Mouse (Mus musculus): ENCODE measurements around the gene Crkl.

DNA sequence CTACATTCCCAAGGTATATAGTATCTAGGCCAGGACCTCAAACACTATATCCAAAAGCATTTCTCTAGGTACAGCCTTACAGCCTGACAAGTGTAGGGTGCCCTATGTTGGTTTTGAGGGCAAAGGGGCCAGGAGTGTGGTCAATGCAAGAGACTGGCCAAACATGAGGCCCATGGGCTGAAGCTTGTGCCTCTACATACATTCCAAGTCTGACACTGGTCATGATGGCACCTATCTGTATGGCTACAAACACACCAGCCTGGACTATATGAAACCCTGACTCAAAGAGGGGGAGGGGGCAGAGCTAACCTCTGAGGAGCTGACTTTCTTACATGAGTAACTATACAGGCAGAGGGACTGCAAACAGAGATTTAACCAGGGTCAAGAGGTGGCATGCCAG lies 75.8 kb downstream of the Crkl start:
- no peak for TF ChIP-seq GATA1 (IDR thresholded peaks at IDR 0.05; ENCODE audit: low read length)
- no peak for TF ChIP-seq TAL1 (IDR thresholded peaks at IDR 0.05; ENCODE audit: low read length)
